Mouse (Mus musculus): ENCODE results near the gene Eid2b. TPM values are rescaled to one million over a fixed set of nuclear protein-coding genes. Genes with fewer than 3 reads are reported as not detected.

The Eid2b gene
- polyA plus RNA-seq, 2 experiments, result 1.7 to 2.1 TPM

GRCm38 (mm10) chr7:28255476-28255875 is 22.1 kb upstream of the Eid2b start:
- Histone ChIP-seq H3K36me3 (replicated peaks; ENCODE audit: control insufficient read depth, insufficient read depth, low read depth) (no peaks in the 10 kb centered on the region), H3K4me2 (ENCODE audit: low read depth) (no peak overlapping the region), H3K4me3 (ENCODE audit: insufficient read depth in 1 of 2, low read depth in 2 of 2, low read length in 2 of 2) (no peak overlapping the region), H3K4me1 (replicated peaks; ENCODE audit: control insufficient read depth in 2 of 2, insufficient read depth in 2 of 2, low read length in 1 of 2) (no peaks in the 10 kb centered on the region), H3K27ac (no peak overlapping the region), H3K27me3 (ENCODE audit: control insufficient read depth, insufficient read depth, low read length) (no peaks in the 10 kb centered on the region), H3K9ac (replicated peaks) (no peak overlapping the region), H3K9me3 (ENCODE audit: control insufficient read depth, low read length) (0 out of 2 replicates have a peak, but pooled peaks cover 2% of the 10 kb centered on the region)
- DNase-seq (ENCODE audit: low read depth in 3 of 3, low spot score in 3 of 3), result no peak
- ATAC-seq (ENCODE audit: insufficient read depth), result no peak
- TF ChIP-seq EP300 (IDR thresholded peaks at IDR 0.05; ENCODE audit: low read depth) (no peak), CTCF (IDR thresholded peaks at IDR 0.05; ENCODE audit: low read depth) (peak; percentile 73)
- WGBS (ENCODE audit: insufficient replicate concordance), result 65% methylated on average over 6 of the region's 6 CpGs

- WGBS (ENCODE audit: insufficient replicate concordance), result 32% methylated on average over 5 of the region's 5 CpGs
- ATAC-seq (ENCODE audit: insufficient read depth), result no peak
Measured at GRCm38 (mm10) chr7:28262861-28263260, 14.7 kb upstream of the Eid2b start.

GRCm38 (mm10) chr7:28263786-28264185 is 13.8 kb upstream of the Eid2b start:
- ATAC-seq (ENCODE audit: insufficient read depth) (no peak), DNase-seq (ENCODE audit: low read depth in 3 of 3, low spot score in 3 of 3) (peak; percentile 34 to 50 (median 42))
- Histone ChIP-seq H3K9ac (replicated peaks) (no peak overlapping the region), H3K27ac (no peak overlapping the region), H3K9me3 (ENCODE audit: control insufficient read depth, low read length) (no peaks in the 10 kb centered on the region), H3K4me1 (replicated peaks; ENCODE audit: control insufficient read depth in 2 of 2, insufficient read depth in 2 of 2, low read length in 1 of 2) (peaks cover 0 to 1% of the 10 kb centered on the region in 2 experiments; a peak in 1 of 4 replicates), H3K36me3 (replicated peaks; ENCODE audit: control insufficient read depth, insufficient read depth, low read depth) (no peaks in the 10 kb centered on the region), H3K27me3 (ENCODE audit: control insufficient read depth, insufficient read depth, low read length) (peaks cover 13% of the 10 kb centered on the region), H3K4me3 (ENCODE audit: insufficient read depth in 1 of 2, low read depth in 2 of 2, low read length in 2 of 2) (no peak overlapping the region), H3K4me2 (ENCODE audit: low read depth) (no peak overlapping the region)
- TF ChIP-seq EP300 (IDR thresholded peaks at IDR 0.05; ENCODE audit: low read depth) (no peak), CTCF (IDR thresholded peaks at IDR 0.05; ENCODE audit: low read depth) (0 out of 2 replicates have a peak, but pooled peaks have one; percentile 5)
- WGBS (ENCODE audit: insufficient replicate concordance), result 5% methylated on average over 15 of the region's 15 CpGs

More at GRCm38 (mm10) chr7:28262861-28263260, 14.7 kb upstream of the Eid2b start:
- TF ChIP-seq EP300 (IDR thresholded peaks at IDR 0.05; ENCODE audit: low read depth) (no peak), CTCF (IDR thresholded peaks at IDR 0.05; ENCODE audit: low read depth) (no peak)
- Histone ChIP-seq H3K4me3 (ENCODE audit: insufficient read depth in 1 of 2, low read depth in 2 of 2, low read length in 2 of 2) (no peak overlapping the region), H3K9ac (replicated peaks) (no peak overlapping the region), H3K36me3 (replicated peaks; ENCODE audit: control insufficient read depth, insufficient read depth, low read depth) (no peaks in the 10 kb centered on the region), H3K4me2 (ENCODE audit: low read depth) (no peak overlapping the region), H3K27ac (no peak overlapping the region), H3K27me3 (ENCODE audit: control insufficient read depth, insufficient read depth, low read length) (peaks cover 4% of the 10 kb centered on the region), H3K9me3 (ENCODE audit: control insufficient read depth, low read length) (no peaks in the 10 kb centered on the region), H3K4me1 (replicated peaks; ENCODE audit: control insufficient read depth in 2 of 2, insufficient read depth in 2 of 2, low read length in 1 of 2) (no peaks in the 10 kb centered on the region)
- no peak for DNase-seq (ENCODE audit: low read depth in 3 of 3, low spot score in 3 of 3)

- peaks cover 13% of the 10 kb centered on the region for H3K27me3 ChIP-seq (ENCODE audit: control insufficient read depth, insufficient read depth, low read length)
- peaks cover 0 to 2% of the 10 kb centered on the region in 2 experiments; a peak in 1 of 4 replicates for H3K4me1 ChIP-seq (replicated peaks; ENCODE audit: control insufficient read depth in 2 of 2, insufficient read depth in 2 of 2, low read length in 1 of 2)
- TF ChIP-seq EP300 (IDR thresholded peaks at IDR 0.05; ENCODE audit: low read depth) (no peak), CTCF (IDR thresholded peaks at IDR 0.05; ENCODE audit: low read depth) (no peak)
- no peaks in the 10 kb centered on the region for H3K36me3 ChIP-seq (replicated peaks; ENCODE audit: control insufficient read depth, insufficient read depth, low read depth)
- H3K4me3 ChIP-seq (ENCODE audit: insufficient read depth in 1 of 2, low read depth in 2 of 2, low read length in 2 of 2), result no peak overlapping the region
- no peak for ATAC-seq (ENCODE audit: insufficient read depth)
- H3K27ac ChIP-seq, result no peak overlapping the region
- WGBS (ENCODE audit: insufficient replicate concordance), result 71% methylated on average over 13 of the region's 13 CpGs
- no peak overlapping the region for H3K9ac ChIP-seq (replicated peaks)
- no peak for DNase-seq (ENCODE audit: low read depth in 3 of 3, low spot score in 3 of 3)
- H3K4me2 ChIP-seq (ENCODE audit: low read depth), result no peak overlapping the region
- no peaks in the 10 kb centered on the region for H3K9me3 ChIP-seq (ENCODE audit: control insufficient read depth, low read length)
Measured at GRCm38 (mm10) chr7:28265391-28265790, 12.1 kb upstream of the Eid2b start.

- no peaks in the 10 kb centered on the region for H3K9me3 ChIP-seq (ENCODE audit: control insufficient read depth, low read length)
- H3K4me3 ChIP-seq (ENCODE audit: insufficient read depth in 1 of 2, low read depth in 2 of 2, low read length in 2 of 2), result peak within 1 kb of the TSS; percentile 54 to 62
- H3K4me2 ChIP-seq (ENCODE audit: low read depth), result peak within 1 kb of the TSS; percentile 61
- DNase-seq (ENCODE audit: low read depth in 3 of 3, low spot score in 3 of 3) (peak in 1 of 3 experiments; percentile 20), ATAC-seq (ENCODE audit: insufficient read depth) (peak; percentile 59; the same call in 1 of the 2 replicates)
- 5% methylated on average over 57 of the region's 57 CpGs for WGBS (ENCODE audit: insufficient replicate concordance)
- H3K27ac ChIP-seq, result no peak within 1 kb of the TSS
- peak within 1 kb of the TSS; percentile 55 for H3K9ac ChIP-seq (replicated peaks)
- no peaks in the 10 kb centered on the region for H3K36me3 ChIP-seq (replicated peaks; ENCODE audit: control insufficient read depth, insufficient read depth, low read depth)
- peaks cover 0 to 2% of the 10 kb centered on the region in 2 experiments; a peak in 1 of 4 replicates for H3K4me1 ChIP-seq (replicated peaks; ENCODE audit: control insufficient read depth in 2 of 2, insufficient read depth in 2 of 2, low read length in 1 of 2)
- peaks cover 13% of the 10 kb centered on the region for H3K27me3 ChIP-seq (ENCODE audit: control insufficient read depth, insufficient read depth, low read length)
- TF ChIP-seq CTCF (IDR thresholded peaks at IDR 0.05; ENCODE audit: low read depth) (peak; percentile 17; the same call in 1 of the 2 replicates), EP300 (IDR thresholded peaks at IDR 0.05; ENCODE audit: low read depth) (no peak)
Measured at GRCm38 (mm10) chr7:28267129-28268041, 10.2 kb upstream of the Eid2b start, which contains the start of gene Eid2. Gene Eid2 (plus strand): TSS chr7:28267881.

Data from liver, embryonic 14.5 days (tissue).